Mouse (Mus musculus): ENCODE results near the gene Chmp5.

GRCm38 (mm10) chr4:40989633-40990032 is 41.4 kb downstream of the Chmp5 start:
- TF ChIP-seq POLR2A (IDR thresholded peaks at IDR 0.05; ENCODE audit: insufficient read depth, low read depth, low read length) (no peak), CTCF (IDR thresholded peaks at IDR 0.05; ENCODE audit: insufficient read depth, low read depth, low read length) (no peak)

Data from olfactory bulb, adult 2 months (tissue).